Mouse (Mus musculus) kidney, postnatal 0 days (tissue): Measurements from ENCODE around the gene Zfp719. TPM values are rescaled to one million over a fixed set of nuclear protein-coding genes. Genes with fewer than 3 reads are reported as not detected.

Experiments used
- ATAC-seq: fragments of 200-750 bp; cut with Nextera tagmentation; replicated peaks from 2 replicates; pipeline ENCODE4 v1.8.0; 2017; ENCODE audit warnings: low read depth, moderate number of reproducible peaks, moderate TSS enrichment, moderate library complexity; ENCODE audit not compliant: low FRiP score
- DNase-seq: peaks from one replicate; pipeline ENCODE4 v3.0.0-alpha.2; 2016; ENCODE audit warnings: low spot score
- H3K27ac ChIP-seq: fragments of 300-500 bp; sonication (generic); 2 replicates; pipeline ENCODE4 v1.5.1; 2014; ENCODE audit warnings: mild to moderate bottlenecking
- H3K27me3 ChIP-seq: fragments of 300-500 bp; sonication (generic); 2 replicates; pipeline ENCODE4 v1.6.1; 2014; ENCODE audit warnings: low read length, mixed read lengths; ENCODE audit not compliant: insufficient read depth
- H3K36me3 ChIP-seq: fragments of 300-500 bp; sonication (generic); 2 replicates; pipeline ENCODE4 v1.6.1; 2014; ENCODE audit warnings: low read length, mixed read lengths; ENCODE audit not compliant: insufficient read depth
- H3K4me1 ChIP-seq: fragments of 300-500 bp; sonication (generic); replicated peaks from 2 replicates; pipeline ENCODE4 v1.6.1; 2014; ENCODE audit warnings: antibody characterized with exemption, low read length, mixed read lengths; ENCODE audit not compliant: insufficient read depth
- H3K4me2 ChIP-seq: fragments of 300-500 bp; sonication (generic); 2 replicates; pipeline ENCODE4 v1.6.1; 2014; ENCODE audit warnings: mild to moderate bottlenecking, low read length, moderate library complexity, mixed read lengths
- H3K4me3 ChIP-seq: fragments of 300-500 bp; sonication (generic); replicated peaks from 2 replicates; pipeline ENCODE4 v1.5.1; 2014; ENCODE audit warnings: low read depth, low read length
- H3K9ac ChIP-seq: fragments of 300-500 bp; sonication (generic); 2 replicates; pipeline ENCODE4 v1.6.1; 2014; ENCODE audit warnings: low read depth, low read length
- H3K9me3 ChIP-seq: fragments of 300-500 bp; sonication (generic); replicated peaks from 2 replicates; pipeline ENCODE4 v1.6.1; 2016; ENCODE audit warnings: low read length, inconsistent platforms, mixed read lengths
- CTCF ChIP-seq: IDR thresholded peaks from 2 replicates; pipeline ENCODE4 v1.5.1; 2016; ENCODE audit warnings: antibody characterized with exemption, low read depth, mild to moderate bottlenecking, moderate library complexity
- WGBS: fragments of 180-500 bp; shearing (Covaris S2); extraction: QIAGEN DNeasy Blood & Tissue Kit; methylation state at CpG from one replicate; pipeline ENCODE4 v1.1.7; 2014; 5-methylcytosine and 5-hydroxymethylcytosine counted together
- polyA plus RNA-seq: library from polyadenylated mRNA; unstranded; fragments of >200 nt; fragmentation: Nextera tagmentation; extraction: Ambion mirVana; gene quantifications from 2 replicates; pipeline ENCODE4 v1.2.1, GENCODE M21; 2015

The Zfp719 gene
- polyA plus RNA-seq, 1 experiment from 2014 or later, result 7.8 TPM

DNA sequence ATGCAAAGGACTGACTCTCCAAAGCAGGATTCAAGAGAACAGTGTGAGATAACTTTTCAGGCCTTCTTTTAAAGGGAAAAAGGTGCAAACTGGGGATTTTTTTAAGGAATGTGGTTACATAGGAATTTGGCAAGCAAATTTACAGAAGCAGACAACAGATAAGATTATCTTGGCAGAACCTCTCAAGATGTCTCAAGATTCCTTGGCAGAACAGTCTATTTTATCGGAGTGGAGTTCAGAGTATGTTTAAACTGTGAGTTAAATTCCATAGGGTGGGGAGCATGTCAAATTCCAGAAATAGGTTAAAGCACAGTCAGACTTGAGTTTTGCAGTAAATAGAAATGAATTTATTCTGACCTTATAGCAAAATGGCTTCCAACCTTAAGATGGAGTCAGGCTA is 22.5 kb upstream of the Zfp719 start:
- no peak for ATAC-seq
- Histone ChIP-seq H3K4me2 (no peak overlapping the region), H3K36me3 (no peaks in the 10 kb centered on the region), H3K27me3 (no peaks in the 10 kb centered on the region), H3K9ac (no peak overlapping the region), H3K4me1 (no peaks in the 10 kb centered on the region), H3K27ac (no peak overlapping the region), H3K4me3 (no peak overlapping the region), H3K9me3 (no peaks in the 10 kb centered on the region)
- TF ChIP-seq CTCF, result no peak
- WGBS, result 48% methylated on average over 1 of the region's 1 CpGs
- peak; percentile 9 for DNase-seq

- Histone ChIP-seq H3K27me3 (no peaks in the 10 kb centered on the region), H3K9me3 (no peaks in the 10 kb centered on the region), H3K36me3 (0 out of 2 replicates have a peak, but pooled peaks cover 5% of the 10 kb centered on the region), H3K4me1 (peaks cover 6% of the 10 kb centered on the region; the same call in 1 of the 2 replicates), H3K4me2 (peak within 1 kb of the TSS; percentile 93), H3K27ac (peak within 1 kb of the TSS; percentile 81), H3K9ac (peak within 1 kb of the TSS; percentile 82), H3K4me3 (peak within 1 kb of the TSS; percentile 77)
- ATAC-seq (peak; percentile 86), DNase-seq (peak; percentile 97)
- TF ChIP-seq CTCF, result no peak
- 0% methylated on average over 27 of the region's 27 CpGs for WGBS
Measured at GRCm38 (mm10) chr7:43562006-43562633, 17.3 kb upstream of the Zfp719 start, which contains the start of gene Zfp658. TSS of gene Zfp658 (plus strand) at chr7:43562256.

DNA sequence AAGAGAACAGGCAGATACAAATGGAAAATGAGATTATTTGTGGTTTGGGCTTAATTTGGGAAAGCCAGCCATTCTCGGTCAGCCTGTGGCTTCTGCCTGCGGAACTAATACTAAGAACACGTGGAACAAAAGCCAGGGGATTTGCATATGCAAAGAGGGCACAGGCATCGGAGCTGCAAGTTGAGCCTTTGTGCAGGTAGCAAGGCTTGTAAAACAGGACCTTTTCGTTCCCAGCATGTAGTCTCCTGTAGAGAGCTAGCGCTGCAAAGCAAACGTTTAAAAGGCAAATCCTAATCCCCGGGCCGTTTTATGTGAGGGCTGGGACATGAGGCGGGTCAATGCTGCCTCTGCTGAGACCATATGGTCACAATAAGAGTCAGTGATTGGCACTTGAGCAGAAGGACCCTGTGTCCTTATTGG is 16.7 kb upstream of the Zfp719 start:
- 0 out of 2 replicates have a peak, but pooled peaks have one; percentile 26 for ATAC-seq
- H3K9ac ChIP-seq, result peak overlapping the region; percentile 82
- TF ChIP-seq CTCF, result no peak
- H3K27ac ChIP-seq, result peak overlapping the region; percentile 81
- peaks cover 10% of the 10 kb centered on the region; the same call in 1 of the 2 replicates for H3K36me3 ChIP-seq
- WGBS, result under 1% methylated on average over 10 of the region's 10 CpGs
- peak overlapping the region; percentile 77 for H3K4me3 ChIP-seq
- peaks cover 6% of the 10 kb centered on the region; the same call in 1 of the 2 replicates for H3K4me1 ChIP-seq
- no peaks in the 10 kb centered on the region for H3K27me3 ChIP-seq
- H3K4me2 ChIP-seq, result peak overlapping the region; percentile 93
- no peaks in the 10 kb centered on the region for H3K9me3 ChIP-seq
- peak; percentile 47 for DNase-seq

DNA sequence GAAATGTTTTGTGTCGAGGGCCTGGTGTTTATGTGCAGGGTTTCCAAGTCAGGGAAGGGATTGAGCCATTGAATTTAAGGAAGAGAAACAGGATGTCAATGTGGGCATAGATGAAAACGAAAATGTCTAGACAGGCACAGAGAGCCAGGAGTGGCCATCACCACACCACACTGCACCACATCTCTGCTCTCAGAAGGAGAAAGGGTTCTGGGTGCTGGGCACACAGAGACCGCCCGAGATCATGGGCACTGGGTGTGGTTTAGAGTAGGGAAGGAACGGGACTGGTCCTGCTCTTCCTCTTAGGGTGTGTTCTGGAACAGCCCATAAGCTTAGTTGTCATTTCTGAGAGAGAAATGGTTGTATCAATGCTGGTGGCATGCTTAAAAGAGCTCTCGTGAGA is 16.1 kb upstream of the Zfp719 start:
- TF ChIP-seq CTCF, result no peak
- H3K4me2 ChIP-seq, result peak overlapping the region; percentile 93
- H3K4me1 ChIP-seq, result peaks cover 6% of the 10 kb centered on the region; the same call in 1 of the 2 replicates
- ATAC-seq (no peak), DNase-seq (no peak)
- H3K27ac ChIP-seq, result no peak overlapping the region
- peak overlapping the region; percentile 77; the same call in 1 of the 2 replicates for H3K4me3 ChIP-seq
- H3K9ac ChIP-seq, result no peak overlapping the region
- WGBS, result 51% methylated on average over 6 of the region's 6 CpGs
- H3K36me3 ChIP-seq, result peaks cover 13% of the 10 kb centered on the region; the same call in 1 of the 2 replicates
- no peaks in the 10 kb centered on the region for H3K27me3 ChIP-seq
- H3K9me3 ChIP-seq, result no peaks in the 10 kb centered on the region

DNA sequence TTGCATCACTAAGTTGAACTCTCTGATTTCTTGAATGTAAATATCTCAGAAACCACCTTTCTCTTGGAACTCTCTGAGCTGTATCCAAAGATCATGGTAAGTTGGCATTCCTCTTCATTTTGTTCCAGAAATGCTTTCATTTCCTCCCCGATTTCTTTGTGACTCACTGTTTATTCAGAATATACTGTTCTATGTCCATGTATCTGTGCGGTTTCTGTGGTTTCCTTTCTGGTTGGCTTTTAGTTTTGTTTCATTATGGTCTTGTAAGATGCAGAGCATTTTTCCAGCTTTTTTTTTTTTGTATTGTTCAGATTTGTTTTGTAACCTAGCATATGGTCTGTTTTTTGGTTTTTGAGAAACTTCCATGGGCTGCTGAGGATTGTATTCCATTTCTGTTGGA is 8.2 kb upstream of the Zfp719 start:
- no peak overlapping the region for H3K4me3 ChIP-seq
- ATAC-seq (no peak), DNase-seq (no peak)
- H3K4me2 ChIP-seq, result no peak overlapping the region
- no peaks in the 10 kb centered on the region for H3K9me3 ChIP-seq
- 97% methylated on average over 2 of the region's 2 CpGs for WGBS
- no peaks in the 10 kb centered on the region for H3K4me1 ChIP-seq
- no peak overlapping the region for H3K9ac ChIP-seq
- peaks cover 44% of the 10 kb centered on the region for H3K36me3 ChIP-seq
- no peaks in the 10 kb centered on the region for H3K27me3 ChIP-seq
- TF ChIP-seq CTCF, result no peak
- no peak overlapping the region for H3K27ac ChIP-seq

DNA sequence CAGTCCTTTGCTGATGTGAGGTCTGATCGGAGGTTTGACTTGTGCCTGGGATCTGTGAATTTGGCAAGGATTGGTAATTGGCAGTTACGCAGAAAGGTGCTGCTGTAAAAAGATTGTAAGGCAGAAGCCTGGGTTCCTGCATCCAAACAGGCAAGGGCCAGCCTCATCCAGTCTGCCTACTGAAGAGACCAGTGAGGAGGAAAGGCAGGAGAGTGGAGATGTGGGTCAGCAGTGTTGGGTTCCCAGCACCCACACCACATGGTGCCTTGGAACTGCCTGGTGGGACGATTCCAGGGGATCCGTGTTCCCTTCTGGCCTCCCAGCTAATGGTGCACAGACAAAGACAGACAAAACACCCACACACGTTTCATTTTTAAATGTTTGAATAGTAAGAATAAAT is 1.1 kb downstream of the Zfp719 start:
- H3K4me1 ChIP-seq, result 0 out of 2 replicates have a peak, but pooled peaks cover 6% of the 10 kb centered on the region
- no peak for DNase-seq
- H3K4me3 ChIP-seq, result peak overlapping the region; percentile 56
- ATAC-seq, result no peak
- 47% methylated on average over 5 of the region's 5 CpGs for WGBS
- no peaks in the 10 kb centered on the region for H3K9me3 ChIP-seq
- H3K27me3 ChIP-seq, result no peaks in the 10 kb centered on the region
- H3K4me2 ChIP-seq, result peak overlapping the region; percentile 65
- peaks cover 16% of the 10 kb centered on the region for H3K36me3 ChIP-seq
- peak overlapping the region; percentile 74 for H3K9ac ChIP-seq
- TF ChIP-seq CTCF, result no peak
- peak overlapping the region; percentile 85; the same call in 1 of the 2 replicates for H3K27ac ChIP-seq
